Mouse (Mus musculus): ENCODE data around the gene Clec18a.
"Not testable (repeated sequence)": the region's sequence is repeated elsewhere in the genome, so short reads cannot be mapped to it uniquely, and the experiment has no call there.

The Clec18a gene

GRCm38 (mm10) chr8:111055661-111056060 is 36.6 kb downstream of the Clec18a start:
- no peak for DNase-seq

- no peak for DNase-seq
Observed at GRCm38 (mm10) chr8:111055031-111055634, 37.1 kb downstream of the Clec18a start.

GRCm38 (mm10) chr8:111053827-111054518 is 38.3 kb downstream of the Clec18a start:
- no peak for DNase-seq

- no peak for DNase-seq
Observed at GRCm38 (mm10) chr8:111049106-111049505, 43.1 kb downstream of the Clec18a start.

GRCm38 (mm10) chr8:111048694-111049093 is 43.5 kb downstream of the Clec18a start:
- DNase-seq = no peak

GRCm38 (mm10) chr8:111044003-111044734 is 48.1 kb downstream of the Clec18a start:
- DNase-seq = no peak

GRCm38 (mm10) chr8:111042546-111042945 is 49.7 kb downstream of the Clec18a start:
- no peak for DNase-seq

- no peak for DNase-seq
Observed at GRCm38 (mm10) chr8:111036591-111036990, 55.6 kb downstream of the Clec18a start.

GRCm38 (mm10) chr8:111034276-111034675 is 58.0 kb downstream of the Clec18a start:
- peak in 1 of 2 experiments; percentile 29 for DNase-seq

GRCm38 (mm10) chr8:111033482-111034215 is 58.6 kb downstream of the Clec18a start:
- DNase-seq = peak; percentile 99 to 100

- no peak for DNase-seq
Observed at GRCm38 (mm10) chr8:111032916-111033315, 59.3 kb downstream of the Clec18a start, which contains the start of gene Aars. Aars (plus strand) TSS chr8:111033144.

- no peak for DNase-seq
Observed at GRCm38 (mm10) chr8:111031572-111031971, 60.7 kb downstream of the Clec18a start, which contains the start of gene Ddx19b. Ddx19b (minus strand) TSS chr8:111031751.

GRCm38 (mm10) chr8:111030045-111030444 is 62.2 kb downstream of the Clec18a start:
- DNase-seq = no peak

- no peak for DNase-seq
Observed at GRCm38 (mm10) chr8:111029589-111029988, 62.6 kb downstream of the Clec18a start.

- DNase-seq = peak; percentile 90 to 94
Observed at GRCm38 (mm10) chr8:111027391-111027937, 64.8 kb downstream of the Clec18a start.

GRCm38 (mm10) chr8:111026609-111027008 is 65.6 kb downstream of the Clec18a start:
- not testable (repeated sequence) for DNase-seq

- DNase-seq = not testable (repeated sequence)
Observed at GRCm38 (mm10) chr8:111010230-111010991, 81.8 kb downstream of the Clec18a start.

Measured in kidney, adult 8-10 months (tissue).